17 mouse cellular contexts compared by ENCODE assay signal in genomic region chr14:55940070-55940800, GRCm38 (mm10). TPM values are rescaled to one million over a fixed set of nuclear protein-coding genes. Genes with fewer than 3 reads are reported as not detected.
DNase-seq lines count a peak whose midpoint lies in the region; ATAC-seq and TF ChIP-seq lines count a peak whose summit lies in the region.
"Had no signal": no experiment of that assay in that cellular context is flagged by ENCODE, and none has a peak within 500 bp of the region (broad histone marks: within the 10 kb centered on the region; RNA-seq: fewer than 3 reads in every experiment).

No protein-coding gene starts in this region.

- H3K4me2 ChIP-seq in forebrain, postnatal 0 days (ENCODE audit: low read depth) = no peak overlapping the region
- H3K4me2 ChIP-seq in forebrain, embryonic 11.5 days (ENCODE audit: low read depth, low read length, severe bottlenecking) = no peak overlapping the region
- no peak overlapping the region for H3K4me2 ChIP-seq in lung, embryonic 14.5 days
- H3K4me2 ChIP-seq: limb, embryonic 13.5 days had no signal

- no peaks in the 10 kb centered on the region for H3K27me3 ChIP-seq in forebrain, postnatal 0 days (ENCODE audit: insufficient read depth, low read length)
- no peaks in the 10 kb centered on the region for H3K27me3 ChIP-seq in forebrain, embryonic 11.5 days (ENCODE audit: control insufficient read depth, insufficient read depth, low read length)
- no peaks in the 10 kb centered on the region for H3K27me3 ChIP-seq in lung, embryonic 14.5 days (ENCODE audit: insufficient read depth, low read length)
- H3K27me3 ChIP-seq: limb, embryonic 13.5 days had no signal

- TF ChIP-seq POLR2A in brain, embryonic 14.5 days (IDR thresholded peaks at IDR 0.05; ENCODE audit: borderline replicate concordance, extremely low read depth, insufficient read depth, insufficient read length, poor library complexity, severe bottlenecking) = no peak

- no peak overlapping the region for H3K9ac ChIP-seq in forebrain, postnatal 0 days
- no peak overlapping the region for H3K9ac ChIP-seq in forebrain, embryonic 11.5 days (ENCODE audit: low read length)
- no peak overlapping the region for H3K9ac ChIP-seq in lung, embryonic 14.5 days
- H3K9ac ChIP-seq: limb, embryonic 13.5 days had no signal

- 55% methylated on average over 7 of the region's 7 CpGs for WGBS in forebrain, postnatal 0 days
- WGBS in forebrain, embryonic 11.5 days = 57% methylated on average over 7 of the region's 7 CpGs
- WGBS in lung, embryonic 14.5 days = 27% methylated on average over 7 of the region's 7 CpGs

- H3K9me3 ChIP-seq in forebrain, postnatal 0 days (ENCODE audit: low read length) = no peaks in the 10 kb centered on the region
- no peaks in the 10 kb centered on the region for H3K9me3 ChIP-seq in forebrain, embryonic 11.5 days (ENCODE audit: control insufficient read depth, low read length)
- no peaks in the 10 kb centered on the region for H3K9me3 ChIP-seq in lung, embryonic 14.5 days (ENCODE audit: low read depth, low read length)
- H3K9me3 ChIP-seq: limb, embryonic 13.5 days had no signal

- H3K27ac ChIP-seq in forebrain, postnatal 0 days (ENCODE audit: low read depth, low read length) = no peak overlapping the region
- no peak overlapping the region for H3K27ac ChIP-seq in forebrain, embryonic 11.5 days (ENCODE audit: low read depth, low read length)
- H3K27ac ChIP-seq in lung, embryonic 14.5 days (ENCODE audit: low read depth) = no peak overlapping the region
- H3K27ac ChIP-seq: limb, embryonic 13.5 days; macrophage had no signal

- H3K36me3 ChIP-seq in forebrain, postnatal 0 days (ENCODE audit: insufficient read depth) = no peaks in the 10 kb centered on the region
- no peaks in the 10 kb centered on the region for H3K36me3 ChIP-seq in forebrain, embryonic 11.5 days (ENCODE audit: control insufficient read depth, insufficient read depth, low read length)
- H3K36me3 ChIP-seq in lung, embryonic 14.5 days (ENCODE audit: insufficient read depth) = no peaks in the 10 kb centered on the region
- H3K36me3 ChIP-seq: limb, embryonic 13.5 days had no signal

- TF ChIP-seq CTCF in forebrain, postnatal 0 days (IDR thresholded peaks at IDR 0.05; ENCODE audit: low read depth) = peak; percentile 20; the same call in 1 of the 2 replicates
- peak; percentile 33; the same call in 1 of the 2 replicates for TF ChIP-seq CTCF in lung, embryonic 14.5 days (IDR thresholded peaks at IDR 0.05; ENCODE audit: low read depth)
- TF ChIP-seq CTCF in brain, embryonic 14.5 days (IDR thresholded peaks at IDR 0.05; ENCODE audit: borderline replicate concordance, extremely low read depth, insufficient read depth, insufficient read length) = peak; percentile 28; the same call in 1 of the 2 replicates

- H3K4me3 ChIP-seq in forebrain, postnatal 0 days (ENCODE audit: low read depth, low read length) = no peak overlapping the region
- H3K4me3 ChIP-seq in forebrain, embryonic 11.5 days (ENCODE audit: low read depth, low read length) = no peak overlapping the region
- H3K4me3 ChIP-seq in lung, embryonic 14.5 days (ENCODE audit: low read depth, low read length) = no peak overlapping the region
- H3K4me3 ChIP-seq: limb, embryonic 13.5 days had no signal

- DNase-seq in forebrain, postnatal 0 days = peak; percentile 4
- no peak for DNase-seq in forebrain, embryonic 11.5 days (ENCODE audit: low spot score)
- peak; percentile 47 for DNase-seq in lung, embryonic 14.5 days
- DNase-seq in lung, postnatal 4 days = no peak
- DNase-seq in brain, embryonic 14.5 days (ENCODE audit: low read depth) = peak; percentile 10
- peak; percentile 30 for DNase-seq in retina, embryonic 14.5 days (ENCODE audit: low spot score)
- no peak for DNase-seq in layer of hippocampus, postnatal 25 days (ENCODE audit: extremely low spot score in 1 of 2, low spot score in 1 of 2)
- no peak for DNase-seq in thymus, postnatal 25 days
- DNase-seq: adrenal gland, postnatal 14 days; heart, adult 11 months; heart, postnatal 14 days; kidney, adult 11 months had no signal

- no peak for ATAC-seq in forebrain, postnatal 0 days
- no peak for ATAC-seq in forebrain, embryonic 11.5 days (replicated peaks; ENCODE audit: low FRiP score)
- ATAC-seq in lung, embryonic 14.5 days (ENCODE audit: insufficient read depth) = no peak

- H3K4me1 ChIP-seq in forebrain, postnatal 0 days (ENCODE audit: insufficient read depth) = no peaks in the 10 kb centered on the region
- H3K4me1 ChIP-seq in forebrain, embryonic 11.5 days (replicated peaks; ENCODE audit: control insufficient read depth, insufficient read depth, low read length) = no peaks in the 10 kb centered on the region
- H3K4me1 ChIP-seq in lung, embryonic 14.5 days (ENCODE audit: insufficient read depth) = no peaks in the 10 kb centered on the region
- H3K4me1 ChIP-seq: limb, embryonic 13.5 days had no signal

RNA-seq across cellular contexts. Expression of gene Cma1, which starts 4.2 kb away (rescaled TPM):
- 0.76 and 2.6 TPM in 2 replicates for total RNA-seq in forebrain, postnatal 0 days (2014; rRNA removed)
- 3.7 and 4.4 TPM in 2 replicates for polyA plus RNA-seq in forebrain, postnatal 0 days (2015; fragmentation: Nextera tagmentation; extraction: Ambion mirVana)
- polyA plus RNA-seq in forebrain, embryonic 11.5 days (2014; fragmentation: Nextera tagmentation; extraction: Ambion mirVana) = not detected in 2 replicates
- 3.7 and 4.4 TPM in 2 replicates for polyA plus RNA-seq in lung, embryonic 14.5 days (2014; fragmentation: Nextera tagmentation; extraction: Ambion mirVana)
- polyA plus RNA-seq in brain, embryonic 14.5 days (2012; rRNA removed) = 1.9 and 5.3 TPM in 2 replicates
- under 1 TPM in 1 of 2 experiments, not detected in 1; 0.59 TPM for total RNA-seq in layer of hippocampus, postnatal 25 days (2021)
- total RNA-seq: layer of hippocampus, adult 18-20 months had no signal
- polyA plus RNA-seq: macrophage had no signal

RNA-seq across cellular contexts. Expression of gene Cma2, which starts 10.5 kb away (rescaled TPM):
- total RNA-seq in forebrain, postnatal 0 days (2014; rRNA removed) = not detected in 2 replicates
- not detected in 2 replicates for polyA plus RNA-seq in forebrain, postnatal 0 days (2015; fragmentation: Nextera tagmentation; extraction: Ambion mirVana)
- not detected in 2 replicates for polyA plus RNA-seq in forebrain, embryonic 11.5 days (2014; fragmentation: Nextera tagmentation; extraction: Ambion mirVana)
- not detected in 2 replicates for polyA plus RNA-seq in lung, embryonic 14.5 days (2014; fragmentation: Nextera tagmentation; extraction: Ambion mirVana)
- not detected in 2 replicates for polyA plus RNA-seq in brain, embryonic 14.5 days (2012; rRNA removed)
- total RNA-seq in layer of hippocampus, postnatal 25 days (2021) = not detected
- total RNA-seq: heart, postnatal 14 days; layer of hippocampus, adult 18-20 months had no signal
- polyA plus RNA-seq: C2C12; limb, embryonic 13.5 days; macrophage; thymus, postnatal 0 days had no signal

RNA-seq across cellular contexts. Expression of gene Sdr39u1, which starts 40.1 kb away (rescaled TPM):
- 96.2 and 103 TPM in 2 replicates for total RNA-seq in forebrain, postnatal 0 days (2014; rRNA removed)
- 131 and 132 TPM in 2 replicates for polyA plus RNA-seq in forebrain, postnatal 0 days (2015; fragmentation: Nextera tagmentation; extraction: Ambion mirVana)
- 38.0 and 48.6 TPM in 2 replicates for polyA plus RNA-seq in forebrain, embryonic 11.5 days (2014; fragmentation: Nextera tagmentation; extraction: Ambion mirVana)
- 44.3 and 47.2 TPM in 2 replicates for polyA plus RNA-seq in lung, embryonic 14.5 days (2014; fragmentation: Nextera tagmentation; extraction: Ambion mirVana)
- polyA plus RNA-seq in brain, embryonic 14.5 days (2012; rRNA removed) = 97.6 and 120 TPM in 2 replicates
- total RNA-seq in layer of hippocampus, postnatal 25 days (2021) = 10 to 100 TPM; 74.9 to 79.0 TPM

RNA-seq across cellular contexts. Expression of gene Khnyn, which starts 55.5 kb away (rescaled TPM):
- total RNA-seq in forebrain, postnatal 0 days (2014; rRNA removed) = 13.6 and 20.0 TPM in 2 replicates
- polyA plus RNA-seq in forebrain, postnatal 0 days (2015; fragmentation: Nextera tagmentation; extraction: Ambion mirVana) = 3.2 and 5.3 TPM in 2 replicates
- polyA plus RNA-seq in forebrain, embryonic 11.5 days (2014; fragmentation: Nextera tagmentation; extraction: Ambion mirVana) = 13.6 and 14.9 TPM in 2 replicates
- 11.0 and 13.7 TPM in 2 replicates for polyA plus RNA-seq in lung, embryonic 14.5 days (2014; fragmentation: Nextera tagmentation; extraction: Ambion mirVana)
- 13.4 and 13.7 TPM in 2 replicates for polyA plus RNA-seq in brain, embryonic 14.5 days (2012; rRNA removed)
- 10 to 100 TPM; 10.5 to 12.1 TPM for total RNA-seq in layer of hippocampus, postnatal 25 days (2021)

RNA-seq across cellular contexts. Expression of gene Cbln3, which starts 56.0 kb away (rescaled TPM):
- 0.29 and 0.46 TPM in 2 replicates for total RNA-seq in forebrain, postnatal 0 days (2014; rRNA removed)
- 0.24 and 0.33 TPM in 2 replicates for polyA plus RNA-seq in forebrain, postnatal 0 days (2015; fragmentation: Nextera tagmentation; extraction: Ambion mirVana)
- 0.37 TPM in 1 of 2 replicates, not detected in the other for polyA plus RNA-seq in forebrain, embryonic 11.5 days (2014; fragmentation: Nextera tagmentation; extraction: Ambion mirVana)
- 1.4 and 1.9 TPM in 2 replicates for polyA plus RNA-seq in lung, embryonic 14.5 days (2014; fragmentation: Nextera tagmentation; extraction: Ambion mirVana)
- 0.43 and 0.51 TPM in 2 replicates for polyA plus RNA-seq in brain, embryonic 14.5 days (2012; rRNA removed)
- total RNA-seq in layer of hippocampus, postnatal 25 days (2021) = 1 to 10 TPM in 1 of 2 experiments, under 1 TPM in 1; 0.42 to 1.4 TPM
- polyA plus RNA-seq: macrophage had no signal

Comparison
In these comparisons a context has a peak if more than half of its experiments do, and no peak if none do; other contexts are left out.
1. DNase-seq: peak in forebrain, postnatal 0 days (single experiment), lung, embryonic 14.5 days (single experiment), brain, embryonic 14.5 days (single experiment) and retina, embryonic 14.5 days (single experiment); none in forebrain, embryonic 11.5 days (single experiment), lung, postnatal 4 days (0 of 2), layer of hippocampus, postnatal 25 days (0 of 2) and thymus, postnatal 25 days (single experiment).
2. Peak in every context shown above with its lines, with median percentiles within 50 percentile points of each other: CTCF ChIP-seq.